ENCODE assay signal across 10 mouse cellular contexts in the genomic region with DNA sequence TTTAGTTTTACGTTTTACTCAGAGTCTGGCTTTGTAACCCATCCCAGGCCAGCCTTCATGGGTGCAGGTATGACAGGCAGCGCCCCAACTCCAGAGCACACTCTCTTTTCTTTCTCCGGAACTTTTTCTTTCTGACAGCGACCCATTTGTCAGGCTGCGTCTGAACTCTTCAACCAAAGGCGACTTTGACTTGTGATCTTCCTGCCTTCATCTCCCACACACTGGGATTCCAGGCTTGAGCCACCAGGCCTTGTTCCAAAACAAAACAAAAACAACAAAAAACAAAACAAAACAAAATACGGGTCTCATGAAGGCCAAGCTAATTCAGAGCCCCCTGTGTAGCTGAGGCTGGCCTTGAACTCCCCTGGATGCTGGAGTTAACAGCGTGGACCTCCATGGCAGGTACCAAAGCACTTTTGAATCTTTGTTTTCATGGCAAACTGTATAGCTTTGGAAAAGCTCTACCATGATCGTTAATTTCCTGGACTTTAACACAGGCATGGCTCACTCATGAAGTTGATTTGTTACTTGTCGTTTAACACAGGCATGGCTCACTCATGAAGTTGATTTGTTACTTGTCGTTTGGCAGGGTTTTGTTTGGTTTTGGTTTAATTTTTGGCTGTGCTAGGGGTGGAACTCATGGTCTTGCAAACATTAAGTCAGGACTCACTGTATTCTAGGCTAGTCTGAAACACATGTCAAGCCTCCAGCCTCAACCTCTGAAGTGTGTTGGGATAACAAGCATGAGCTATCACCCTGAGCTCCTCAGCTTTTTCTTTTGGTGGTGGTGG. TPM values are rescaled to one million over a fixed set of nuclear protein-coding genes. Genes with fewer than 3 reads are reported as not detected.
DNase-seq lines count a peak whose midpoint lies in the region; ATAC-seq and TF ChIP-seq lines count a peak whose summit lies in the region.
"Had no signal": no experiment of that assay in that cellular context is flagged by ENCODE, and none has a peak within 500 bp of the region (broad histone marks: within the 10 kb centered on the region; RNA-seq: fewer than 3 reads in every experiment).

No protein-coding gene starts in this region.

- intact Hi-C loops in heart, adult 2 months (cut with DNase I): loop anchor here (2.0 kb wide), 1 partner anchor 27 kb away; no protein-coding TSS in a partner anchor
- intact Hi-C loops in heart, postnatal 14 days (cut with DNase I): loop anchor here (2.0 kb wide), 2 partner anchors 25 to 27 kb away; no protein-coding TSS in a partner anchor

- no peaks in the 10 kb centered on the region for H3K79me2 ChIP-seq in heart, adult 2 months (replicated peaks; ENCODE audit: control insufficient read depth, insufficient read depth, low read length)

- DNase-seq in heart, adult 2 months: no peak
- no peak for DNase-seq in heart, postnatal 14 days
- DNase-seq in layer of hippocampus, adult 2 months (ENCODE audit: low spot score in 2 of 2): no peak
- no peak for DNase-seq in layer of hippocampus, adult 9-11 months
- DNase-seq in cerebellum, postnatal 10 days: no peak
- DNase-seq: cerebellum, adult 11-12 months; gastrocnemius, postnatal 10 days had no signal

- peak overlapping the region; percentile 84 for H3K27ac ChIP-seq in heart, adult 2 months
- peak overlapping the region; percentile 48; the same call in 1 of the 2 replicates for H3K27ac ChIP-seq in layer of hippocampus, adult 2 months
- H3K27ac ChIP-seq in embryonic facial prominence, embryonic 15.5 days (replicated peaks): peak overlapping the region; percentile 85; the same call in 1 of the 2 replicates
- peak overlapping the region; percentile 71 for H3K27ac ChIP-seq in liver, embryonic 16.5 days (ENCODE audit: low read length)

- H3K4me1 ChIP-seq in heart, adult 2 months (ENCODE audit: control insufficient read depth, insufficient read depth, low read length): peaks cover 8% of the 10 kb centered on the region
- H3K4me1 ChIP-seq in embryonic facial prominence, embryonic 15.5 days: peaks cover 35% of the 10 kb centered on the region
- peaks cover 12% of the 10 kb centered on the region for H3K4me1 ChIP-seq in liver, embryonic 16.5 days (ENCODE audit: control insufficient read depth, low read depth, low read length)

- no peak for TF ChIP-seq POLR2A in heart, adult 2 months (IDR thresholded peaks at IDR 0.05; ENCODE audit: insufficient read depth, low read depth, low read length)

- H3K4me2 ChIP-seq in embryonic facial prominence, embryonic 15.5 days (replicated peaks): peak overlapping the region; percentile 46
- peak overlapping the region; percentile 46 for H3K4me2 ChIP-seq in liver, embryonic 16.5 days (ENCODE audit: low read depth, low read length)

- no peaks in the 10 kb centered on the region for H3K27me3 ChIP-seq in heart, adult 2 months (ENCODE audit: control insufficient read depth, insufficient read depth, low read length)
- H3K27me3 ChIP-seq in embryonic facial prominence, embryonic 15.5 days: no peaks in the 10 kb centered on the region
- no peaks in the 10 kb centered on the region for H3K27me3 ChIP-seq in liver, embryonic 16.5 days (ENCODE audit: control insufficient read depth, insufficient read depth, low read depth, low read length)

- H3K36me3 ChIP-seq in heart, adult 2 months (ENCODE audit: control insufficient read depth, insufficient read depth, low read length): no peaks in the 10 kb centered on the region
- no peaks in the 10 kb centered on the region for H3K36me3 ChIP-seq in embryonic facial prominence, embryonic 15.5 days
- no peaks in the 10 kb centered on the region for H3K36me3 ChIP-seq in liver, embryonic 16.5 days (ENCODE audit: control insufficient read depth, insufficient read depth)

- peak overlapping the region; percentile 54 for H3K4me3 ChIP-seq in heart, adult 2 months
- H3K4me3 ChIP-seq in layer of hippocampus, adult 2 months: no peak overlapping the region
- H3K4me3 ChIP-seq in embryonic facial prominence, embryonic 15.5 days (replicated peaks): peak overlapping the region; percentile 36; the same call in 1 of the 2 replicates
- peak overlapping the region; percentile 42 for H3K4me3 ChIP-seq in liver, embryonic 16.5 days (ENCODE audit: low read depth, low read length)

- ATAC-seq in embryonic facial prominence, embryonic 15.5 days (ENCODE audit: insufficient number of reproducible peaks, low FRiP score, low TSS enrichment, low read depth): no peak
- ATAC-seq in liver, embryonic 16.5 days (ENCODE audit: low read depth): no peak
- ATAC-seq in cerebellum, adult (ENCODE audit: insufficient number of reproducible peaks, low FRiP score, low TSS enrichment): no peak

- TF ChIP-seq EP300 in heart, adult 2 months (IDR thresholded peaks at IDR 0.05; ENCODE audit: insufficient read depth, low read depth, low read length): no peak

- H3K9ac ChIP-seq in heart, adult 2 months (ENCODE audit: low read depth, low read length): peak overlapping the region; percentile 67; the same call in 1 of the 2 replicates
- H3K9ac ChIP-seq in embryonic facial prominence, embryonic 15.5 days: 0 out of 2 replicates have a peak overlapping the region, but pooled peaks have one; percentile 21
- no peak overlapping the region for H3K9ac ChIP-seq in liver, embryonic 16.5 days (ENCODE audit: low read depth, low read length)

- WGBS in heart, adult 2 months: 70% methylated on average over 11 of the region's 11 CpGs
- WGBS in embryonic facial prominence, embryonic 15.5 days: 64% methylated on average over 11 of the region's 11 CpGs
- WGBS in liver, embryonic 16.5 days (ENCODE audit: insufficient replicate concordance): 53% methylated on average over 11 of the region's 11 CpGs

- no peaks in the 10 kb centered on the region for H3K9me3 ChIP-seq in embryonic facial prominence, embryonic 15.5 days (replicated peaks)
- H3K9me3 ChIP-seq in liver, embryonic 16.5 days (replicated peaks; ENCODE audit: control insufficient read depth, low read length): no peaks in the 10 kb centered on the region

- no peak for TF ChIP-seq CTCF in heart, adult 2 months (IDR thresholded peaks at IDR 0.05)
- no peak for TF ChIP-seq CTCF in layer of hippocampus, adult 2 months (conservative IDR thresholded peaks at IDR 0.05)

RNA-seq across cellular contexts. Expression of a gene that starts 28.0 kb away (rescaled TPM):
- total RNA-seq in heart, adult 2 months (2021): 100 to 1,000 TPM; 155 to 164 TPM
- 72.9 and 85.8 TPM in 2 replicates for polyA plus RNA-seq in heart, adult 2 months (2012; rRNA removed)
- total RNA-seq in heart, postnatal 14 days (2021): 100 to 1,000 TPM; 168 to 179 TPM
- 100 to 1,000 TPM; 179 to 184 TPM for total RNA-seq in layer of hippocampus, adult 2 months (2021)
- polyA plus RNA-seq in embryonic facial prominence, embryonic 15.5 days (2015; fragmentation: Nextera tagmentation; extraction: Ambion mirVana): 497 and 506 TPM in 2 replicates
- polyA plus RNA-seq in liver, embryonic 16.5 days (2015; fragmentation: Nextera tagmentation; extraction: Ambion mirVana): 82.3 and 84.0 TPM in 2 replicates

RNA-seq across cellular contexts. Expression of a gene that starts 60.0 kb away (rescaled TPM):
- 10 to 100 TPM in 1 of 2 experiments, 1 to 10 TPM in 1; 8.9 to 11.0 TPM for total RNA-seq in heart, adult 2 months (2021)
- 8.6 and 10.7 TPM in 2 replicates for polyA plus RNA-seq in heart, adult 2 months (2012; rRNA removed)
- 10 to 100 TPM; 11.4 to 12.4 TPM for total RNA-seq in heart, postnatal 14 days (2021)
- 10 to 100 TPM; 18.9 to 20.6 TPM for total RNA-seq in layer of hippocampus, adult 2 months (2021)
- polyA plus RNA-seq in embryonic facial prominence, embryonic 15.5 days (2015; fragmentation: Nextera tagmentation; extraction: Ambion mirVana): 24.7 and 26.8 TPM in 2 replicates
- polyA plus RNA-seq in liver, embryonic 16.5 days (2015; fragmentation: Nextera tagmentation; extraction: Ambion mirVana): 10.6 and 10.8 TPM in 2 replicates
